Mouse (Mus musculus): ENCODE measurements at regions not wholly inside any gene's neighbourhood (a gene's known extent, or its start where the extent isn't known, plus 50 kb on each side); places are given as distances from the start of the nearest gene placed in this dataset.

GRCm38 (mm10) chr15:62169591-62170019 lies 1246.8 kb upstream of the A1bg start:
- TF ChIP-seq ZNF384 (IDR thresholded peaks at IDR 0.05; ENCODE audit: low read depth, low read length) (no peak), MAFK (IDR thresholded peaks at IDR 0.05; ENCODE audit: insufficient read depth, low read depth, low read length) (no peak), ZC3H11A (IDR thresholded peaks at IDR 0.05; ENCODE audit: borderline replicate concordance, low read depth, low read length) (no peak), CHD2 (IDR thresholded peaks at IDR 0.05; ENCODE audit: low read depth, low read length) (no peak)

Data from ES-E14 (cell line).